Mouse (Mus musculus): Measurements from ENCODE around the gene Atp6v1f.

Atp6v1f gene

GRCm38 (mm10) chr6:29463388-29463787, 4.1 kb upstream of the Atp6v1f start:
- DNase-seq (ENCODE audit: low read depth) = no peak

- DNase-seq (ENCODE audit: low read depth) = no peak
Observed at GRCm38 (mm10) chr6:29468851-29469250, 1.3 kb downstream of the Atp6v1f start.

- DNase-seq (ENCODE audit: low read depth) = no peak
Observed at GRCm38 (mm10) chr6:29471137-29471536, 3.6 kb downstream of the Atp6v1f start, which contains the start of gene Atp6v1fnb. Gene Atp6v1fnb, plus strand, starts transcription at chr6:29471437.

- no peak for DNase-seq (ENCODE audit: low read depth)
Observed at GRCm38 (mm10) chr6:29473941-29474691, 6.6 kb downstream of the Atp6v1f start.

GRCm38 (mm10) chr6:29474736-29475135, 7.2 kb downstream of the Atp6v1f start:
- no peak for DNase-seq (ENCODE audit: low read depth)

GRCm38 (mm10) chr6:29482691-29483090, 15.2 kb downstream of the Atp6v1f start:
- DNase-seq (ENCODE audit: low read depth) = no peak

GRCm38 (mm10) chr6:29484716-29485559, 17.4 kb downstream of the Atp6v1f start:
- peak; percentile 20 for DNase-seq (ENCODE audit: low read depth)

GRCm38 (mm10) chr6:29485951-29486350, 18.4 kb downstream of the Atp6v1f start:
- no peak for DNase-seq (ENCODE audit: low read depth)

GRCm38 (mm10) chr6:29494101-29494500, 26.6 kb downstream of the Atp6v1f start:
- DNase-seq (ENCODE audit: low read depth) = no peak

GRCm38 (mm10) chr6:29496270-29496669, 28.8 kb downstream of the Atp6v1f start:
- DNase-seq (ENCODE audit: low read depth) = no peak

- no peak for DNase-seq (ENCODE audit: low read depth)
Observed at GRCm38 (mm10) chr6:29497791-29498190, 30.3 kb downstream of the Atp6v1f start.

GRCm38 (mm10) chr6:29500177-29500576, 32.7 kb downstream of the Atp6v1f start:
- no peak for DNase-seq (ENCODE audit: low read depth)

GRCm38 (mm10) chr6:29500810-29501209, 33.3 kb downstream of the Atp6v1f start:
- DNase-seq (ENCODE audit: low read depth) = no peak

GRCm38 (mm10) chr6:29501599-29501998, 34.1 kb downstream of the Atp6v1f start:
- peak; percentile 31 for DNase-seq (ENCODE audit: low read depth)

GRCm38 (mm10) chr6:29505493-29505892, 38.0 kb downstream of the Atp6v1f start:
- no peak for DNase-seq (ENCODE audit: low read depth)

GRCm38 (mm10) chr6:29506834-29507233, 39.3 kb downstream of the Atp6v1f start:
- DNase-seq (ENCODE audit: low read depth) = no peak

GRCm38 (mm10) chr6:29507447-29508309, 40.2 kb downstream of the Atp6v1f start, which contains the start of gene Kcp:
Gene Kcp, minus strand, starts transcription at chr6:29507952.
- no peak for DNase-seq (ENCODE audit: low read depth)

- no peak for DNase-seq (ENCODE audit: low read depth)
Observed at GRCm38 (mm10) chr6:29509086-29509485, 41.6 kb downstream of the Atp6v1f start.

- DNase-seq (ENCODE audit: low read depth) = peak; percentile 54
Observed at GRCm38 (mm10) chr6:29513284-29513683, 45.8 kb downstream of the Atp6v1f start.

GRCm38 (mm10) chr6:29517139-29517538, 49.6 kb downstream of the Atp6v1f start:
- peak; percentile 78 for DNase-seq (ENCODE audit: low read depth)

All from 416B (cell line).